Mouse (Mus musculus): ENCODE data around the gene Ankrd36. TPM values are rescaled to one million over a fixed set of nuclear protein-coding genes. Genes with fewer than 3 reads are reported as not detected.

The Ankrd36 gene
- polyA plus RNA-seq, 1 experiment from 2014 or later, result 0.10 TPM

DNA sequence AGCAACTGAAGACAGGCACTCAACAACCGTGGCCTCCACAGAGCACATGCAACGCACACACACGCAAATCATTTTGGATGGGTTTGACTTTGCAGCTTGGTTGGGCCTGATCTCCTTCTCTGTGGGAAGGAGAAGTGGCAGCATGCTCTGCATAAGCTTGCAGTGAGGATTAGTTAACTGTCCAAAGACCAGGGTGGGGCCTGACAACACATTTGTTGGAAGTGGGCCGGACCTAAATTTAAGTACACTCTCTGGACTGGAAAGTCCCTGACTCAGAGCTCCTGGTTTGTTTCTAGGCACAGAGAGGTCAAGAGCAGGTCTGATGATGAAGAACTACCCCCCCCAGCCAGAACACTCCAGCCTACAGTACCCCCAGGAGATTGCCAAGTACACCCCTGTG, 164.8 kb downstream of the Ankrd36 start:
- Histone ChIP-seq H3K9ac (ENCODE audit: low read length) (no peak overlapping the region), H3K27ac (ENCODE audit: low read length) (no peak overlapping the region), H3K9me3 (replicated peaks; ENCODE audit: control insufficient read depth, low read length) (no peaks in the 10 kb centered on the region), H3K4me3 (replicated peaks; ENCODE audit: low read length) (no peak overlapping the region), H3K4me1 (ENCODE audit: control insufficient read depth, insufficient read depth, low read length) (peaks cover 14% of the 10 kb centered on the region; the same call in 1 of the 2 replicates), H3K4me2 (ENCODE audit: low read depth, low read length) (no peak overlapping the region), H3K27me3 (ENCODE audit: control insufficient read depth, insufficient read depth, low read length) (no peaks in the 10 kb centered on the region), H3K36me3 (ENCODE audit: control insufficient read depth, insufficient read depth, low read length) (no peaks in the 10 kb centered on the region)
- 81% methylated on average over 4 of the region's 4 CpGs for WGBS
- ATAC-seq (ENCODE audit: insufficient read depth, low FRiP score), result no peak

DNA sequence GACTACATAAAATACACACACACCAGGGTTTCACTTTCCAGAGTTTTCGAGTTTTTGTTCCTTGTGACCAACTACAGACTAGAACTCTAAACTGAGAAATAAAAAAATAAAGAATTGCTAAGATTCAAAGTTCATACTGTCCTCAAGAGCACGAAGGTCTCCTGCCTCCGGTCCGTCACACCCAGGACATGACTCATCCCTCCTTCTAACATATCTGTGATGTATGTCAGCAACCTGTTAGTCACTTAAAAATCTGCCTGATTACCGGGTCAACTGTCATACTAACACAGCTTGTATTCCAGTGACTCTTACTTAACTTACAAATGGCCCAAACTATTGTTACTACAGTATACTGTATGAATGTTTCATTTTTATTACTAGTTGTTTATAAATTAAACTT, 167.7 kb downstream of the Ankrd36 start:
- H3K9ac ChIP-seq (ENCODE audit: low read length), result no peak overlapping the region
- no peak overlapping the region for H3K4me2 ChIP-seq (ENCODE audit: low read depth, low read length)
- 80% methylated on average over 5 of the region's 5 CpGs for WGBS
- H3K27ac ChIP-seq (ENCODE audit: low read length), result no peak overlapping the region
- peaks cover 17% of the 10 kb centered on the region for H3K4me1 ChIP-seq (ENCODE audit: control insufficient read depth, insufficient read depth, low read length)
- no peaks in the 10 kb centered on the region for H3K9me3 ChIP-seq (replicated peaks; ENCODE audit: control insufficient read depth, low read length)
- no peak for ATAC-seq (ENCODE audit: insufficient read depth, low FRiP score)
- H3K27me3 ChIP-seq (ENCODE audit: control insufficient read depth, insufficient read depth, low read length), result no peaks in the 10 kb centered on the region
- no peaks in the 10 kb centered on the region for H3K36me3 ChIP-seq (ENCODE audit: control insufficient read depth, insufficient read depth, low read length)
- H3K4me3 ChIP-seq (replicated peaks; ENCODE audit: low read length), result no peak overlapping the region

Other genes starting within 250 kb of the Ankrd36 start
- gene Znrf3, start 124.8 kb upstream of the Ankrd36 start, polyA plus RNA-seq (2015; fragmentation: Nextera tagmentation; extraction: Ambion mirVana), result 13.3 and 13.9 TPM in 2 replicates
- 238 and 248 TPM in 2 replicates for gene Xbp1, start 49.0 kb upstream of the Ankrd36 start, polyA plus RNA-seq (2015; fragmentation: Nextera tagmentation; extraction: Ambion mirVana)
- gene Ccdc117, start 27.5 kb upstream of the Ankrd36 start, polyA plus RNA-seq (2015; fragmentation: Nextera tagmentation; extraction: Ambion mirVana), result 13.3 and 13.8 TPM in 2 replicates
- 191 and 192 TPM in 2 replicates for gene Mrps24, start 146.0 kb downstream of the Ankrd36 start, polyA plus RNA-seq (2015; fragmentation: Nextera tagmentation; extraction: Ambion mirVana)
- 24.9 and 25.3 TPM in 2 replicates for gene Urgcp, start 192.7 kb downstream of the Ankrd36 start, polyA plus RNA-seq (2015; fragmentation: Nextera tagmentation; extraction: Ambion mirVana)
- 113 and 124 TPM in 2 replicates for gene Dbnl, start 218.8 kb downstream of the Ankrd36 start, polyA plus RNA-seq (2015; fragmentation: Nextera tagmentation; extraction: Ambion mirVana)
- 5.4 and 78.0 TPM in 2 replicates for gene Pgam2, start 234.0 kb downstream of the Ankrd36 start, polyA plus RNA-seq (2015; fragmentation: Nextera tagmentation; extraction: Ambion mirVana)